Mouse (Mus musculus) 416B (cell line): ENCODE data around the gene Uaca.

Experiments used
- DNase-seq: peaks from one replicate; pipeline ENCODE4 v3.0.0; 2011; ENCODE audit warnings: low read depth

The Uaca gene

GRCm38 (mm10) chr9:60794210-60794840 is at the start of gene Uaca:
Uaca (plus strand) TSS chr9:60794542.
- DNase-seq: no peak

DNA sequence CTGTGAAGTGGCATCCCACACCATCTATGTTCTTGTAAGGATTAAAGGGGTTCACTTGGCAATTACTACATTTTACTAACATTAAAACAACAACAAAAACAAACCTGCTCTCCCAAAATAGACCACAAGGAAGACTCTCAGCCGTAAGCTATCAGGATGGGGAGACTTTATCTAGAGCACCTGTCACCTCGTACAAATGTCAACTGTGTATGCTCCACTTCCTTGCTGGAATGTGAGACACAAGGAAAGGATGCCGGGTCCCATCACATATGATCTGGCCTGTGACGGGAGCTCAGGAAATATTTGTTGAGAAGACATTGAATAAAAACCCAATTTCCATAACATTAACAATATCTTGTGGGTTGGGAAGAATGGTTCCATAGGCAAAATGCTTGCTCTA is 49.4 kb upstream of the Uaca start:
- DNase-seq: no peak

GRCm38 (mm10) chr9:60746561-60746960 is 47.8 kb upstream of the Uaca start:
- DNase-seq: no peak

- no peak for DNase-seq
These were observed 46.7 kb upstream of the Uaca start for GRCm38 (mm10) chr9:60747672-60748071.

GRCm38 (mm10) chr9:60748191-60748590 is 46.2 kb upstream of the Uaca start:
- no peak for DNase-seq

DNA sequence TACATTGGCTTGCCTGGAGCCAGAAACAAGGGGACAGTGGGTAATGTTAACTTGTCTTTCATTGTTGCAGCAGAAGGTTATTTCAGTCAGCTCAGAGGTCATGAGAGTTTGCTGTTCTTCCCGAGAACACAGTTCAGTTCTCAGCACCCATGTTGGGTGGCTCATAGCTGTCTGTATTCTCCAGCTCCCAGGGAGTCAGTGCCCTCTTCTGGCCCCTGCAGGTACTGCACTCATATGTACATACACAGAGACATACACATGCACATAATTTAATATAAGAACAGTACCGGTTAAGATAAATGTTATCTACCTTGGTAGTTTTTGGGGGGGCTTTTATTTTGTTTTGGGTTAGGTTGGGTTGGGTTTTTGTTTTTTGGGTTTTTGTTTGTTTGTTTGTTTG is 45.2 kb upstream of the Uaca start:
- DNase-seq: peak; percentile 33

DNA sequence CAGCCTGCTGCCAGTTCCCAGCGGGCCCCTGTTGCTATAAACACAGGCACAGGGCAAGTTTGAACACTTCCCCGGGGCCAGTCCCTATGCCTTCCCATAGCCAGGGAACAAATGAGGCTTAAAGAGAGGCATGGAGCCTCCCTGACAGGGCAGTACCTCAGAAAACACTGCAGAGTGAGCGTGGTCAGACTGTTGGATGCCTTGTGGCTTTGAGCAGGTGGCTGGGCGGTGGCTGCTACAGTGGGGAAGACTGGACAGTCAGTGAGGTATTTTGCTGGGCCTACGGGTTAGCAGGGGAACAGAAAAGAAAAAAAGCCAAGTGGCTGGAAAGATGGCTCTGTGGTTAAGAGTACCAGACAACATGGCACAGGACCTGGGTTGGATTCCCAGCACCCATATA is 43.2 kb upstream of the Uaca start:
- no peak for DNase-seq

GRCm38 (mm10) chr9:60751971-60752370 is 42.4 kb upstream of the Uaca start:
- DNase-seq: no peak

DNA sequence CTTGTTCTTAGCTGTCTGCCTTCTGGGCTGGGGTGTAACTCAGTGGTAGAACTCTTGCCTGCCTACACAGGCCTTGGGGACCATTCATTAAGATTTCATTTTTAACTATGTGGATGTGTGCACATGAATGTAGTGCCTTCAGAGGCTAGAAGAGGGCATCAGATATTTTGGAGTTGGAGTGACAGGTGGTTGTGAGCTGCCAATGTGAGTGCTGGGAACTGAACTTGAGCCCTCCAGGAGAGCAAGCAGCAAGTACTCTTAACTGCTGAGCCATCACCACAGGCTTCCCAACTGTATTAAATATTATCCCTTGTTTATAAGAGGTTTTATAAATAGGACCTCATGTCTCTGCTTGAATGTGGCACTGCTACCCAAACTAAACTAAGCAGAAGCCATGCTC is 41.7 kb upstream of the Uaca start:
- DNase-seq: no peak

DNA sequence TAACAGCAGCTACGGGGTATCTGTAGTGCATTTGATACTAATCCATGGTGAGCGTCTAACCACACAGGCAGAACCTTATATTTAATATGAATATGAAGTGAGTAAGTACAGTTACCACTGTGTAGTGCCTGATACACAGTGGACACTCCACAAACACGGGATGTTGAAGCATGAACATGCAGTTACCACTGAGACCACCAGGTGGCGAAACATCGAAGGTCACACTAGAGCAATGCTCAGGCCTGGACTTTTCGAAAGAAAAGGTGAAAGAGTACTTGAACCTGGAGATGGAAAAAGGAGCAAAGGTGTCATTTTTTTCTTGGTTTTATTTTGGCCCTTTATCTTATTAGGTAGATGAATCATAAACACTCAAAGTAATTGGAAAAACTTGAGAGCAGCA is 38.1 kb upstream of the Uaca start:
- DNase-seq: peak; percentile 42

DNA sequence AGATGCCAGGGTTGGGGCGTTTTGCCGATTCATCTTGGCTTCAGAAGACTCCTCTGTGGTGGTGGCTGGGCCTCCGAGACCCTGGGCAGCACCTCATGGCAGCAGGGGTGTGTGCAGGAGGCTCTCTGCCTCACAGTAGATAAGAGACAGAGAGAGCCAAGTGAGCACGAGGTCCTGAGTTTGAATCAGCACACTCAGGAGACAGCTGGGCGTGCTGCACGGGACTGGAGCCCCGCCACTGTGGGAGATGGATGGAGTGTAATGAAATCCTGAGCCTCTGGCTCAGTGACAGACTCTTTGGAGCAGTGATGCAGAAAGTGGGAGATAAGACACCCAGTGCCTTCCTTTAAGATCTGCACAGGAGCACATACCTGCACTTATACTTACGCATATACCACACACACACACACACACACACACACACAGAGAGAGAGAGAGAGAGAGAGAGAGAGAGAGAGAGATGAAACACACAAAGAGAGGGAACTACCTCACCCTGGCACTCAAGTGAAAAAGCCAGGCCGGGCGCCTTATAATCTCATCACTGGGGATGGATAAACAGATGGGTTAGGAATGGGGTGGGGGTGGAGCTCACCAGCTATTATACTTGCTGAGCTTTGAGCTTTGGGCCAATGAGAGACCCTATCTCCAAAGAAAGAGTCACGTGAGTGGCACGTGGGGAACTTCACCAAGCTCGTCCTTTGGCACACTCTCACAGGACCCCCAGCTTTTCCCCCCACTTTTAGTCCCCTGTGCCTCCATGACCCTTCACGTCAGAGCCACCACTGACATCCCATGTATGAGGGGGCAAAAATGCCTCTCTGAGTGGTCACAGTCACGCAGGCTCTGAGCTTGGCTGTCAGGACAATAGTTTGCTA is 37.2 kb upstream of the Uaca start:
- no peak for DNase-seq

DNA sequence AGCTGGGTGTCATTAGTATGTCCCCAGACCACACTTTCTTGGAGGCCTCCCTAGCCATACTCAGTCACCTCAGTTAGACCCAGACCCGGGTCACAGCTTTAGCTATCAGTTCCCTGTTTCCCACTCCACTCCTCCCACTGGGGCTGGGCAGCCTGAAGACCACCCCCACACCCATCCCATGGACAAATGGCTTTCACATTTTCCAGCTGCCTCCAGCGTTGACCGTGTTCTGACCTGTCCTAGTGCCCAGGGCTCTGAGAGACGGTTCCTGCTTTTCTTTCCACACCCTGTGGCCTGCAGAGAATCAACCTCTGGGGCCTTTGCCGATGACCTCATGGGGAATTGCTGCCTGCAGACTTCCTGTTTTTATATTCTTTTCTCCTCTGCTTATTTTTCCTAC is 36.5 kb upstream of the Uaca start:
- no peak for DNase-seq

DNA sequence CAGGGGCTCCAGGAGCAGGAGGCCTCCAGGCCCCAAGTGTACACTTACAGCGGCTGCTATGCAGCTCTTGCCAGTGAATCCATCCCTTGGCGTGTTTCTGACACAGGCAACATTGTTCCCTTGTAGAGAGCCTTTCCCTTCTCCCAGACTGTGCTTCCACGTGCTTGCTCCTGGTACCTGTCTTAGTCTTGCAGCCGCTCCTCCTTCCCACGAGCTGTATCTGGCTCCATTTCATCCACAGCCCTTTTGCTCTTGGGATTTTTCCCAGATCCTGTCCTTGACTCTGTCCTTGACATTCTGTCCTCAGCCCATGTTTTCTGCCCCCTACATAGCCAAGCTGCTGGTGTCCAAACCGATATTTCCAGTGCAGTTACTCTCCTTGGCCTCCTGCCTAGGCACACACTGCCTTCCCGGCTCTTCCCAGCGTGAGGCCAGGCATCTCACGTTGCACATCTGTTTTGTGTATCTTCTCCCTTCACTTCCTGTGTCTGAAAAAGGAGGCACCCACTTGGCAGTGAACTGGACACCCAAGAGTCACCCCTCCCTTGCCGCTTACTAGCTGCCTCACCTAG is 34.8 kb upstream of the Uaca start:
- DNase-seq: no peak

DNA sequence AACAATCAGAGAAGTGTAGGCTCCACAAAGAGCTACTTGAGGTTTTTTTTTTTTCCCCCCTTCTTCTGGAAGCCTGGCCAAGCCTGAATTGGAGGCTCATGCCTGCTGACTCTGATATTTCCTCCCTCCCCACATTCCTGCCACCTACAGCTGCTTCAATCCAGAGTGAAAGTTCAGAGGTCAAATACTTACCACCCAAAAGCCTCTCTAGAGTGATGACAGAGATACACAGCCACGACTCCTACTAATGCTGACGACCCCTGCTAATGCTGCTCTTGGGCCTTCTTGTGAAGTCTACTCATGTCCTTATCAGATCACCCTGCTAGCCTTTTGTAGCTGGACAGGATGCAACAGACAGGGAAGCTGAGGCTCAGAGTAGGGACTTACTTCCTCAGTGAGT is 29.2 kb upstream of the Uaca start:
- DNase-seq: no peak

DNA sequence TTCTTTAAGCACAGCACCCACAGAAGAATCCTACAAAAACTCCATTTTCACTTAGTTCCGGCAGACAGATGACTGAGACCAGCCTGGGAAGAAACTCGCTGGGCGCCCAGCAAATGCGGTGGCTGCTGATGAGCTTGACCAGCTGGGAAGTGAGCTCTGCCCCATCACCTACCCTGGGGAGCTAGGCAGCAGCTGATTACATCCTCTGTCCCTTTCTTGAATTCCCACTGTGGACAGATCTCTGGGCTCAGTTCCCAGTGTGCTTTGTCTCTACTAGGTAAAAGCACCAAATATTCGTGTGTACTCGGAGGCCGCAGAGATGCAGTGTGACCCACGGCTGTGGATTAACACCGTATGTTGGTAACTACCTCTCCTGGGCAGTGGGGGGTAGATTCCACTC is 25.9 kb upstream of the Uaca start:
- no peak for DNase-seq

GRCm38 (mm10) chr9:60769711-60770111 is 24.6 kb upstream of the Uaca start:
- DNase-seq: peak; percentile 5

DNA sequence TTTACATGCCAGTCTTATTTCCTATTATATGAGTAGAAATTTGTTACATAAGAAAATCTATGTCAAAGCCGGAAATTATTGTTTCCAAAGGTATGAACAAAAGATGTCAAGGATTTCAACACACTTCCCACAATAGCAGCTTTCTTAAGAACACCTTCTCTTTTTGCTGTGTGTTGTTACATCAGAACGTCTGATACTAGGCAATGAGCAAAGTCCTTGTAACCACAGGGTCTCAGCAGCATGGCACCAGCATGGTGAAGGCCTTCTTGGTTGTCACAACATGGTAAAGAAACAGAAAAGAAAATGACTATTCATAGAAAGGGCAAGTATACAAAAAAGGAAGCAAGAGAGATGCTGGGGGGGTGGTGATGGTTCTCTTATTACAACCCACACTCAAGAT is 20.6 kb upstream of the Uaca start:
- no peak for DNase-seq

- no peak for DNase-seq
These were observed 17.4 kb upstream of the Uaca start for GRCm38 (mm10) chr9:60776899-60777298.

GRCm38 (mm10) chr9:60782057-60782789 is 12.1 kb upstream of the Uaca start:
- DNase-seq: no peak

DNA sequence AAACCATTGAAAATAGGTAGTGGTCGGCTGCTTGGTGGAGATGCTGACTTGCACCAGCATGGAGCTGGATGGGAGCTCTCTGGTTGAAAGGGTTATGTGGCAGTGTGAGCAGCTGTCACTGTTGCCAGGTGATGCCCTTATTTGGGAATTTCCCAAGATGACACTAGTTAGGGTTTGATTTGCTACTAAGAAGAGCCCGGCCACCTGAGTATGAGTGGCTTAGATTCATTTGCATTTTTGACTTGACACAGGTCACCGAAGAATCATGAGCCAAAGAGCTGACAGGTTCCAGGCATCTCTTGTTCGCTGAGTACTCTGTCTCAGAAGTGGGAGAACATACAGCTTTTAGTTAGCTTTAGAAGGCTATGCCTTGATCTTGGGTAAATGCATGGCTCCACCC is 9.3 kb upstream of the Uaca start:
- no peak for DNase-seq

- no peak for DNase-seq
These were observed 6.7 kb upstream of the Uaca start for GRCm38 (mm10) chr9:60787517-60788110.

DNA sequence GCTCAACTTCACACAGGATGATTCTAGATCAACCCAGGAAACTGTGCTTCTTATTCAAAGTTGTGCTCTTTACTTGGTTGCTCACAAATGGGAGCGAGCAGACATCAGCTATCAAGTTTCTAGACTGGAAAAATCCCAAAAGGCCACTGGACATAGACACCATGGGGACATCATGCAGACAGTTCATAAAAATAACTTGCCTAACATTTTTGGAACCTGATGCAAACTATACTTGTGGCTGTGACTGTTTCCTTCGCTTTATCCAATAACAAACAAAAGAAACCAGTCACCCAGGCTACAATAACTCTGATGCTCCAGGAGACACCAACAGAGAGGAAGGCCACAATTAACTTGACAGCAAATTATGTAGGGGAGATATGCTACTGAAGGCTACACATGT is 4.1 kb upstream of the Uaca start:
- DNase-seq: no peak
